Mouse (Mus musculus): ENCODE data around the gene Plk3. TPM values are rescaled to one million over a fixed set of nuclear protein-coding genes. Genes with fewer than 3 reads are reported as not detected.

The Plk3 gene
- polyA plus RNA-seq, 1 experiment from 2014 or later = 24.8 TPM

DNA sequence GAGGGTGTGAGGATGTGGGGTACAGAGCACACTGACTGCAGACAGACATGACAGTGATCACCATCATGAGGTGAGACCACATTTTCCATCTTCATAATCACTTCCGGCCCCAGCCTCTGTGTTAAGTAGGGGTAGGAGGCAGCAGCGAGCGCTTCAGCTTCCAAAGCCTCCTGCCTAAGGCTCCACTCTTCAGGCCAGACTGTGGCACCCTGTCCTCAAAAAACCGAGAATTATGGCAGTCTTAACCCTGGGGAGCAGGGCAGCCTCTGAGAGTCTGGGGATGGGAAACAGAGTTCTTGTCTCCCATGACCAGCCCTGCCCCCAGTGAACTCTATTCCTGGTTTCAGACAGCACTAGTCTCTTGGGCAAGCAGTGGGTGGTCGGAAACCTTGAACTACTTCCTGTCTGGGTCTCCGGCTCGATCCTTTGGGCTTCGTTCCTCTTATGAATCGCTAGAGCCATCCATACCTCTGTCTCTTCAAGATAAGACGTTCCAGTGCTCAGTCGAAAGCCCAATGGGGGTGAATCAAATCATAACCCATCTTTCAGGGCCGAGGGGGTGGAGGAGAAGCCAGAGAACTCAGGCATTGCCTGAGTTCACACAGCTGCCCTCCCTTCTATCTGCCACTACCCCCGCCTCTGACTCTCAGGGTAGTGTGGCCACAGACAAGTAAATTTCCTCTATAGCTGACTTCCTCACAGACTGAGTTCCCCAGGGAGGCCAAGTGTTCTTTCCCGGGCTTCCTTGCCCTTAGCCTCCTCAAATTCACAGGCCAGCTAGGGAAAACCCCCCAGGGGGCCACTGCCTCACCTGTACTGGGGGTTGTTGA lies 9.0 kb downstream of the Plk3 start:
- H3K9ac ChIP-seq (ENCODE audit: low read depth, low read length) = peak overlapping the region; percentile 65
- H3K27me3 ChIP-seq (replicated peaks; ENCODE audit: control insufficient read depth, insufficient read depth, low read length) = no peaks in the 10 kb centered on the region
- no peak for ATAC-seq
- H3K27ac ChIP-seq (ENCODE audit: low read depth, low read length) = peak overlapping the region; percentile 79
- H3K36me3 ChIP-seq (ENCODE audit: control insufficient read depth, insufficient read depth, low read length) = peaks cover 15% of the 10 kb centered on the region
- H3K9me3 ChIP-seq (ENCODE audit: control insufficient read depth, low read length) = no peaks in the 10 kb centered on the region
- WGBS = 76% methylated on average over 14 of the region's 14 CpGs
- H3K4me3 ChIP-seq (ENCODE audit: low read length) = no peak overlapping the region
- H3K4me2 ChIP-seq (ENCODE audit: low read length) = peak overlapping the region; percentile 12; the same call in 1 of the 2 replicates
- H3K4me1 ChIP-seq (ENCODE audit: control insufficient read depth, insufficient read depth, low read depth, low read length) = peaks cover 21% of the 10 kb centered on the region

GRCm38 (mm10) chr4:117124218-117124517 lies 9.6 kb downstream of the Plk3 start:
- 98% methylated on average over 3 of the region's 3 CpGs for WGBS
- ATAC-seq = no peak
- H3K4me2 ChIP-seq (ENCODE audit: low read length) = no peak overlapping the region
- no peaks in the 10 kb centered on the region for H3K9me3 ChIP-seq (ENCODE audit: control insufficient read depth, low read length)
- no peaks in the 10 kb centered on the region for H3K27me3 ChIP-seq (replicated peaks; ENCODE audit: control insufficient read depth, insufficient read depth, low read length)
- H3K9ac ChIP-seq (ENCODE audit: low read depth, low read length) = no peak overlapping the region
- no peak overlapping the region for H3K27ac ChIP-seq (ENCODE audit: low read depth, low read length)
- no peak overlapping the region for H3K4me3 ChIP-seq (ENCODE audit: low read length)
- H3K4me1 ChIP-seq (ENCODE audit: control insufficient read depth, insufficient read depth, low read depth, low read length) = peaks cover 23% of the 10 kb centered on the region
- H3K36me3 ChIP-seq (ENCODE audit: control insufficient read depth, insufficient read depth, low read length) = peaks cover 15% of the 10 kb centered on the region

DNA sequence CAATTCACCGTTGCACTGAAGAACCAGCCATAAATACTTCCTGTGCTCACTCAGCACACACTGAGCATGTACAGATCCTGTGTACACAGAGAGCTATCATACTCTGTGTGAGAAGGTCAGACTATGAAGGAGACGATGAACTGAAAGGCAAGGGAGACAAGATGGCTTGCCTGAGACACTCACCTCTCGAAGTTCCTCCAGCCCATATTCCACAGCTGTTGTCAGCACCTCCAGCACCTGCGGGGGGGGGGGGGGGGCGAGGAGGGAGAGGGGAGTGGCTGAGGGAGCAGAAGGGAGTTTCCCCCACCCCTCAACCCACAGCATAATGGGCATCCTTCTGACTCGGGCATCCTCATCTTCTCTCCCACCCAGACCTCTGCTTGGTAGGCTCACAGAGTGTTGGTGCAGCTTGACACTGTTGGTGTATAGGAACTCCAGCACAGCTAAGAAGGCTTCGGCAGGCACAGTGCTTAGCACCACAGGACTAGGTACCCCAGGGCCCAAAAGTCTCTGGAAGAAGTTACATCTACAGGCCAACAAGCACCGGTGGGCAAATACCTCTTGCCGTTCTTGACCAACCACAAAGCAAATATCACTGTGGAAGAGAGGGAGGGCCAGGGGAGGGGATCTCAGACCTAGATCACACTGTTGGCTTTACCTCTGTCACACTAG lies 10.1 kb downstream of the Plk3 start:
- Histone ChIP-seq H3K9me3 (ENCODE audit: control insufficient read depth, low read length) (no peaks in the 10 kb centered on the region), H3K36me3 (ENCODE audit: control insufficient read depth, insufficient read depth, low read length) (peaks cover 12% of the 10 kb centered on the region), H3K4me2 (ENCODE audit: low read length) (no peak overlapping the region), H3K27ac (ENCODE audit: low read depth, low read length) (no peak overlapping the region), H3K4me3 (ENCODE audit: low read length) (no peak overlapping the region), H3K9ac (ENCODE audit: low read depth, low read length) (no peak overlapping the region), H3K27me3 (replicated peaks; ENCODE audit: control insufficient read depth, insufficient read depth, low read length) (no peaks in the 10 kb centered on the region), H3K4me1 (ENCODE audit: control insufficient read depth, insufficient read depth, low read depth, low read length) (peaks cover 23% of the 10 kb centered on the region)
- WGBS = 83% methylated on average over 7 of the region's 9 CpGs
- no peak for ATAC-seq

- 85% methylated on average over 4 of the region's 4 CpGs for WGBS
- Histone ChIP-seq H3K9ac (ENCODE audit: low read depth, low read length) (no peak overlapping the region), H3K36me3 (ENCODE audit: control insufficient read depth, insufficient read depth, low read length) (peaks cover under 1% of the 10 kb centered on the region; the same call in 1 of the 2 replicates), H3K9me3 (ENCODE audit: control insufficient read depth, low read length) (no peaks in the 10 kb centered on the region), H3K4me1 (ENCODE audit: control insufficient read depth, insufficient read depth, low read depth, low read length) (peaks cover 23% of the 10 kb centered on the region), H3K27me3 (replicated peaks; ENCODE audit: control insufficient read depth, insufficient read depth, low read length) (no peaks in the 10 kb centered on the region), H3K4me2 (ENCODE audit: low read length) (no peak overlapping the region), H3K4me3 (ENCODE audit: low read length) (no peak overlapping the region), H3K27ac (ENCODE audit: low read depth, low read length) (no peak overlapping the region)
- ATAC-seq = no peak
Observed at GRCm38 (mm10) chr4:117122209-117122608, 11.6 kb downstream of the Plk3 start.

DNA sequence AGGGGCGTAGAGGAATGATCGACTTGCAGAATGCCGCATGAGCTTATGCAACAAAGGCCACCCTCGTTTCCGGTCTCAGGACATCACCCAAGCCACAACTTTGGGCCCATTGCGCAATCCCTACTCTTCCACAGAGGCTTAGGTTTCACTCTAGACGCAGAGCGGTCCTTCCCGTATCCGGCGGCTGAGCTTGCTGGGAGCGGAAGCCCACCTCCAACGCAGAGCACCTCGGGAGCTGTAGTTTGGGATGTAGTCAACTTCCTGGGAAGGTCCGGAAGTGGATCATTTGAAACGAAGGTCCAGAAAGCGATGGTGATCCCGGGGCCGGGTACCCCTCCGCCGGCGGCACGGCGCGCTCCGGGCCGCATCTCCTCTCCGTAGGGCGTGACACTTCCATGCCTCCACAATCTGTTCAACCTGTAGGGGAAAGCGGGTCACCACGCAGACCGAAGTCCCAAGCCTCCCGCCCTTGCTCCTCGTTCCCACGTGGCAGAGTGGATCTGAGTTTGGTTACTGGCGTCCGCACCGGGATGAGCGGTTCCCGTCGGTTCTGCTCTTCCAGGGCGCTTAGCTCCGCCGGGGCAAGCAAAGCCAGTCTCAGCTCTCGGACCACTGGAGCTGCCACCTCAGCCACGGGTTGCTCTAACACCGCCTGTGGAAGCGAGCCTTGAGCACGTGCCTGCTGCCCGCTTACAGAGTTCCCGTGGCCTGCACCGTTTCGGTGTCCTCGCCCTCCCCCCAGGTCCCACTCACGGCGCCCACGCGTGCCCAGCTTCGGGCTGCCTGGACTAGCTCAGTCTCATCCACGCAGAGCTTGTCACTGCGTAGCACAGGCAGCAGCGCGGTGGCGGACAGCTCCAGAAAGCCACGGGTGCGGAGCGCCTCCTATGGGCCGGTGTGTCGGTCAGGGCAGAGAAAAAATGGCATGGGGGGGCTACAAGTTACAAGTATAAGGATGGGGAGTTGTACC lies 13.0 kb downstream of the Plk3 start:
- Histone ChIP-seq H3K9ac (ENCODE audit: low read depth, low read length) (peak overlapping the region; percentile 74), H3K27ac (ENCODE audit: low read depth, low read length) (peak overlapping the region; percentile 76), H3K4me3 (ENCODE audit: low read length) (peak overlapping the region; percentile 72), H3K36me3 (ENCODE audit: control insufficient read depth, insufficient read depth, low read length) (no peaks in the 10 kb centered on the region), H3K4me2 (ENCODE audit: low read length) (peak overlapping the region; percentile 99), H3K9me3 (ENCODE audit: control insufficient read depth, low read length) (no peaks in the 10 kb centered on the region), H3K4me1 (ENCODE audit: control insufficient read depth, insufficient read depth, low read depth, low read length) (peaks cover 21% of the 10 kb centered on the region), H3K27me3 (replicated peaks; ENCODE audit: control insufficient read depth, insufficient read depth, low read length) (no peaks in the 10 kb centered on the region)
- peak; percentile 96 for ATAC-seq
- 0% methylated on average over 67 of the region's 69 CpGs for WGBS

- Histone ChIP-seq H3K27ac (ENCODE audit: low read depth, low read length) (peak overlapping the region; percentile 76), H3K4me1 (ENCODE audit: control insufficient read depth, insufficient read depth, low read depth, low read length) (peaks cover 14% of the 10 kb centered on the region), H3K36me3 (ENCODE audit: control insufficient read depth, insufficient read depth, low read length) (no peaks in the 10 kb centered on the region; the same call in 1 of the 2 replicates), H3K9me3 (ENCODE audit: control insufficient read depth, low read length) (no peaks in the 10 kb centered on the region), H3K9ac (ENCODE audit: low read depth, low read length) (peak overlapping the region; percentile 74), H3K4me3 (ENCODE audit: low read length) (peak overlapping the region; percentile 72), H3K27me3 (replicated peaks; ENCODE audit: control insufficient read depth, insufficient read depth, low read length) (no peaks in the 10 kb centered on the region), H3K4me2 (ENCODE audit: low read length) (peak overlapping the region; percentile 85)
- ATAC-seq = no peak; the same call in 1 of the 2 replicates
- 8% methylated on average over 10 of the region's 10 CpGs for WGBS
Observed at GRCm38 (mm10) chr4:117120052-117120444, 13.7 kb downstream of the Plk3 start.

GRCm38 (mm10) chr4:117119636-117120035 lies 14.1 kb downstream of the Plk3 start:
- Histone ChIP-seq H3K4me3 (ENCODE audit: low read length) (peak overlapping the region; percentile 72), H3K4me1 (ENCODE audit: control insufficient read depth, insufficient read depth, low read depth, low read length) (peaks cover 12% of the 10 kb centered on the region), H3K4me2 (ENCODE audit: low read length) (peak overlapping the region; percentile 85), H3K36me3 (ENCODE audit: control insufficient read depth, insufficient read depth, low read length) (peaks cover 2% of the 10 kb centered on the region; the same call in 1 of the 2 replicates), H3K9ac (ENCODE audit: low read depth, low read length) (peak overlapping the region; percentile 74), H3K27ac (ENCODE audit: low read depth, low read length) (peak overlapping the region; percentile 76), H3K9me3 (ENCODE audit: control insufficient read depth, low read length) (no peaks in the 10 kb centered on the region), H3K27me3 (replicated peaks; ENCODE audit: control insufficient read depth, insufficient read depth, low read length) (no peaks in the 10 kb centered on the region)
- 75% methylated on average over 5 of the region's 5 CpGs for WGBS
- no peak for ATAC-seq

DNA sequence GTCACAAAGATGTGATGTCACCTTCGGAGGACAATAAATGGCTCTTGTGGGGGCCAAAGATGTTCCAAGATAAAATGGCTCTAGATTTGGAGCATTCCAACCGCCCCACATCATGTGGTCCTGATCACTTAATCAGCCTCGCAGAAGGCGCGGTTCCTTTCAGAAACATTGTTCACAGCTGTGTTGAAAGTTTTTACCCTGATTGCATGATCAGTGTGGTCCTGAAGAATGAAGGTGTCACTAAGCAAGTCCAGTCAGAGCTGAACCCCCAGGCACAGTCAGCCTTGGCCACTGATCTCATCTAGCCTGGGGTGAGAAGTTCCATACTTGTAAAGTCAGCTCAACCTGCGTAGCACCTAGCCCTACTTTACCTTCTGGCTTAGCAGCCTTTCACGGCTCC lies 15.8 kb downstream of the Plk3 start:
- Histone ChIP-seq H3K27ac (ENCODE audit: low read depth, low read length) (no peak overlapping the region), H3K4me2 (ENCODE audit: low read length) (no peak overlapping the region), H3K27me3 (replicated peaks; ENCODE audit: control insufficient read depth, insufficient read depth, low read length) (no peaks in the 10 kb centered on the region), H3K36me3 (ENCODE audit: control insufficient read depth, insufficient read depth, low read length) (peaks cover 11% of the 10 kb centered on the region; the same call in 1 of the 2 replicates), H3K4me3 (ENCODE audit: low read length) (no peak overlapping the region), H3K4me1 (ENCODE audit: control insufficient read depth, insufficient read depth, low read depth, low read length) (peaks cover 12% of the 10 kb centered on the region), H3K9ac (ENCODE audit: low read depth, low read length) (no peak overlapping the region), H3K9me3 (ENCODE audit: control insufficient read depth, low read length) (no peaks in the 10 kb centered on the region)
- 90% methylated on average over 7 of the region's 7 CpGs for WGBS
- ATAC-seq = no peak
